Mouse (Mus musculus) heart, embryonic 15.5 days (tissue): Measurements from ENCODE around the gene Camk2d. TPM values are rescaled to one million over a fixed set of nuclear protein-coding genes. Genes with fewer than 3 reads are reported as not detected.

ENCODE experiments used
- ATAC-seq: fragments of 200-750 bp; cut with Nextera tagmentation; replicated peaks from 2 replicates; pipeline ENCODE4 v1.8.0; 2017; ENCODE audit warnings: low read depth, moderate TSS enrichment; ENCODE audit not compliant: insufficient number of reproducible peaks, insufficient read depth, low FRiP score
- H3K27ac ChIP-seq: fragments of 300-500 bp; sonication (generic); 2 replicates; pipeline ENCODE4 v1.5.1; 2015; ENCODE audit warnings: mild to moderate bottlenecking, inconsistent platforms
- H3K27me3 ChIP-seq: fragments of 300-500 bp; sonication (generic); 2 replicates; pipeline ENCODE4 v1.6.1; 2015; ENCODE audit warnings: inconsistent platforms
- H3K36me3 ChIP-seq: fragments of 300-500 bp; sonication (generic); 2 replicates; pipeline ENCODE4 v1.6.1; 2015; ENCODE audit warnings: mild to moderate bottlenecking, inconsistent platforms
- H3K4me1 ChIP-seq: fragments of 300-500 bp; sonication (generic); replicated peaks from 2 replicates; pipeline ENCODE4 v1.6.1; 2015; ENCODE audit warnings: inconsistent platforms
- H3K4me2 ChIP-seq: fragments of 300-500 bp; sonication (generic); 2 replicates; pipeline ENCODE4 v1.6.1; 2015; ENCODE audit warnings: inconsistent platforms, mild to moderate bottlenecking, moderate library complexity
- H3K4me3 ChIP-seq: fragments of 300-500 bp; sonication (generic); 2 replicates; pipeline ENCODE4 v1.5.1; 2015; ENCODE audit warnings: mild to moderate bottlenecking, inconsistent platforms
- H3K9ac ChIP-seq: fragments of 300-500 bp; sonication (generic); 2 replicates; pipeline ENCODE4 v1.6.1; 2015; ENCODE audit warnings: mild to moderate bottlenecking, inconsistent platforms
- H3K9me3 ChIP-seq: fragments of 300-500 bp; sonication (generic); replicated peaks from 2 replicates; pipeline ENCODE4 v1.6.1; 2016; ENCODE audit warnings: inconsistent platforms
- WGBS: fragments of 180-500 bp; shearing (Covaris S2); methylation state at CpG from one replicate; pipeline ENCODE4 v1.1.7; 2015; ENCODE audit warnings: mixed read lengths; 5-methylcytosine and 5-hydroxymethylcytosine counted together
- polyA plus RNA-seq: library from polyadenylated mRNA; unstranded; fragments of >200 nt; fragmentation: Nextera tagmentation; extraction: Ambion mirVana; gene quantifications from 2 replicates; pipeline ENCODE4 v1.2.1, GENCODE M21; 2015

Camk2d gene
- polyA plus RNA-seq, 1 experiment from 2014 or later = 108 TPM

- no peak overlapping the region for H3K4me2 ChIP-seq
- H3K36me3 ChIP-seq = no peaks in the 10 kb centered on the region
- H3K27ac ChIP-seq = no peak overlapping the region
- no peaks in the 10 kb centered on the region for H3K27me3 ChIP-seq
- no peaks in the 10 kb centered on the region for H3K4me1 ChIP-seq
- no peak for ATAC-seq
- H3K4me3 ChIP-seq = no peak overlapping the region
- H3K9me3 ChIP-seq = no peaks in the 10 kb centered on the region
- no peak overlapping the region for H3K9ac ChIP-seq
- 39% methylated on average over 1 of the region's 1 CpGs for WGBS
Observed at GRCm38 (mm10) chr3:126878233-126878632, 282.1 kb downstream of the Camk2d start.

DNA sequence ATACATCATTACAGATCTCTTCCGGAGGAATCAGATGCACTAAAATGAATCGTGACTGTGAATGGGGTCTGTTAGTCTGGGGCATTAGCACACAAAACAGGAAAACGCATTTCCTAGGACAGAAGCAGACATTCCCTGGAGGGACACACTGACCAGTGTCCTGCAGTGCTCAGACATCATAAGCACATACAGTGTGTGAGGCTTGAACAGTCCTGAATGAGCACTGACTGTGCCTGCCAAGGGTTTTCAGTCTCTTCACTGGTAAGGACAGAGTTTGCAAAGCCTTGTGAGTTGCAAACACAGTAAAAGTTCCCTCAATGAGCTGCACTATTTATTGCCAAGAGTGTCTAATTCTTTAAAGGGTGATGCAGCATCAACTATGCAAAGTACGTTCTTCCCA is 290.0 kb downstream of the Camk2d start:
- H3K4me3 ChIP-seq = no peak overlapping the region
- no peaks in the 10 kb centered on the region for H3K27me3 ChIP-seq
- no peak overlapping the region for H3K27ac ChIP-seq
- no peaks in the 10 kb centered on the region for H3K36me3 ChIP-seq
- H3K4me2 ChIP-seq = no peak overlapping the region
- 72% methylated on average over 4 of the region's 4 CpGs for WGBS
- H3K4me1 ChIP-seq = no peaks in the 10 kb centered on the region
- no peak for ATAC-seq
- no peak overlapping the region for H3K9ac ChIP-seq
- no peaks in the 10 kb centered on the region for H3K9me3 ChIP-seq

GRCm38 (mm10) chr3:126886644-126887043 is 290.5 kb downstream of the Camk2d start:
- no peak for ATAC-seq
- H3K9ac ChIP-seq = no peak overlapping the region
- no peaks in the 10 kb centered on the region for H3K9me3 ChIP-seq
- no peaks in the 10 kb centered on the region for H3K4me1 ChIP-seq
- 76% methylated on average over 4 of the region's 4 CpGs for WGBS
- H3K4me3 ChIP-seq = no peak overlapping the region
- no peaks in the 10 kb centered on the region for H3K36me3 ChIP-seq
- no peak overlapping the region for H3K4me2 ChIP-seq
- no peaks in the 10 kb centered on the region for H3K27me3 ChIP-seq
- no peak overlapping the region for H3K27ac ChIP-seq

Other genes starting within 250 kb of the Camk2d start
- gene Arsj, start 232.6 kb upstream of the Camk2d start, polyA plus RNA-seq = 0.95 and 1.1 TPM in 2 replicates